ENCODE assay signal across 13 mouse cellular contexts in the genomic region with DNA sequence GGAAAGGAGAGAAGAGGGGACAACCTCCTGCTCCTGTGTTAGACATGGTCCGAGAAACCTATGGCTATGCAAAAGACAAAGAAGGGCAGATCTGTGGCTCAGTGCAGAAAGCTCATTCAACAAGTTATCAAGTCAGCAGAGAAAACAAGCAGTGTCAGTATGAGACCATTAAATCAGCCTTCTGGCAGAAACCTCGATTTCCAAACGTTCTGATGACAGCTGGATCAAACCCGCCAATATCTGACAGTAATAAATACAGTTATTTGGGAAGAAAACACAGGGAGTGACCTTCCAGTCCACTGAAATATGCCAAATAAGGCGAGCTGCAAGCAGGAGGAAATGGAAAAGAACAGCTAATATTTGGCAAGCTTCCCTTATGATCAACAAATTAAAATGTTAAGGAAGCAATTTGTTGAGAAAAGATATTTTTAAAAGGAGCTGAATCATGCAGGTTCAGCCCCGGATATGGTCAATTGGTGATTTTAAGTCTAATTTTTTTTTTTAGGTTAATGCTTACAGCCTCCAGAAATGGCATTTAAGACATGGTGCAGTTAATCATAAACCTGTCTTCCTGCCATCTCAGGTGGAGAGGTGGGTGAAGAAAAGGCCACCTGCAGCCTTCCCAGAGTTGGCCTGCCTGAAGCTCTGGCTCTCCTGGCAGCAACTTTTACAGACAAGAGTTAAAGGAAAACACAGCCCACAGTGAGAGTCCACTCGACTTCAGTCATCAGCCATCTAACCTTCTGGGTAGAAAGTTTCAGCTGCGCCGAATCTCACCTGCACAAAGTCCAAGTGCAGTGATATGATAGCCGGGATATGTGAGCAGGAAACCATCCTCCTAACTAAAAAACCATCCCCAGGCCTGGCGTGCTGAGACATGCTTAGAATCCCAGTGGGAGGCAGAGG. TPM values are rescaled to one million over a fixed set of nuclear protein-coding genes. Genes with fewer than 3 reads are reported as not detected.
DNase-seq lines count a peak whose midpoint lies in the region; ATAC-seq lines count a peak whose summit lies in the region.
"Had no signal": no experiment of that assay in that cellular context is flagged by ENCODE, and none has a peak within 500 bp of the region (broad histone marks: within the 10 kb centered on the region; RNA-seq: fewer than 3 reads in every experiment).

No protein-coding gene starts in this region.

- peak; percentile 49 for DNase-seq in adrenal gland, adult 2 months
- no peak for DNase-seq in adrenal gland, postnatal 10 days
- no peak for DNase-seq in lung, postnatal 4 days
- peak; percentile 36 for DNase-seq in skeletal muscle tissue, adult 2 months (ENCODE audit: low read depth, low spot score)
- no peak for DNase-seq in spleen, postnatal 14 days (ENCODE audit: low spot score in 2 of 2)
- DNase-seq: adrenal gland, postnatal 36 days; cerebellum, adult 11-12 months; gastrocnemius, postnatal 14 days had no signal

- H3K36me3 ChIP-seq in lung, embryonic 16.5 days (ENCODE audit: control insufficient read depth, insufficient read depth, low read length) = no peaks in the 10 kb centered on the region
- no peaks in the 10 kb centered on the region for H3K36me3 ChIP-seq in kidney, embryonic 16.5 days (ENCODE audit: insufficient read depth, low read length)
- H3K36me3 ChIP-seq in hindbrain, embryonic 16.5 days (ENCODE audit: control insufficient read depth, insufficient read depth, low read length) = no peaks in the 10 kb centered on the region
- H3K36me3 ChIP-seq: embryonic facial prominence, embryonic 15.5 days had no signal

- no peaks in the 10 kb centered on the region for H3K27me3 ChIP-seq in lung, embryonic 16.5 days (ENCODE audit: control insufficient read depth, insufficient read depth, low read depth, low read length)
- no peaks in the 10 kb centered on the region for H3K27me3 ChIP-seq in kidney, embryonic 16.5 days (ENCODE audit: insufficient read depth, low read length)
- no peaks in the 10 kb centered on the region for H3K27me3 ChIP-seq in hindbrain, embryonic 16.5 days (replicated peaks; ENCODE audit: control insufficient read depth, insufficient read depth, low read length)
- H3K27me3 ChIP-seq: embryonic facial prominence, embryonic 15.5 days had no signal

- H3K4me3 ChIP-seq in lung, embryonic 16.5 days (ENCODE audit: low read length) = no peak overlapping the region
- H3K4me3 ChIP-seq in kidney, embryonic 16.5 days (ENCODE audit: low read length) = no peak overlapping the region
- no peak overlapping the region for H3K4me3 ChIP-seq in hindbrain, embryonic 16.5 days (ENCODE audit: low read length)
- H3K4me3 ChIP-seq: embryonic facial prominence, embryonic 15.5 days had no signal

- peak overlapping the region; percentile 66 for H3K27ac ChIP-seq in lung, embryonic 16.5 days (ENCODE audit: low read length)
- peak overlapping the region; percentile 67 for H3K27ac ChIP-seq in kidney, embryonic 16.5 days (ENCODE audit: low read length)
- no peak overlapping the region for H3K27ac ChIP-seq in hindbrain, embryonic 16.5 days (ENCODE audit: low read depth, low read length)
- H3K27ac ChIP-seq: embryonic facial prominence, embryonic 15.5 days had no signal

- H3K9me3 ChIP-seq in lung, embryonic 16.5 days (ENCODE audit: control insufficient read depth, low read length) = no peaks in the 10 kb centered on the region
- no peaks in the 10 kb centered on the region for H3K9me3 ChIP-seq in kidney, embryonic 16.5 days (ENCODE audit: low read length)
- H3K9me3 ChIP-seq in hindbrain, embryonic 16.5 days (ENCODE audit: control insufficient read depth, low read length) = no peaks in the 10 kb centered on the region
- H3K9me3 ChIP-seq: embryonic facial prominence, embryonic 15.5 days had no signal

- H3K4me2 ChIP-seq in lung, embryonic 16.5 days (ENCODE audit: low read depth, low read length) = 0 out of 2 replicates have a peak overlapping the region, but pooled peaks have one; percentile 0
- H3K4me2 ChIP-seq in kidney, embryonic 16.5 days (replicated peaks; ENCODE audit: low read depth, low read length) = no peak overlapping the region
- no peak overlapping the region for H3K4me2 ChIP-seq in hindbrain, embryonic 16.5 days (ENCODE audit: low read length)
- H3K4me2 ChIP-seq: embryonic facial prominence, embryonic 15.5 days had no signal

- peaks cover 45% of the 10 kb centered on the region for H3K4me1 ChIP-seq in lung, embryonic 16.5 days (replicated peaks; ENCODE audit: control insufficient read depth, insufficient read depth, low read length)
- peaks cover 41% of the 10 kb centered on the region for H3K4me1 ChIP-seq in kidney, embryonic 16.5 days (ENCODE audit: insufficient read depth, low read length)
- H3K4me1 ChIP-seq in hindbrain, embryonic 16.5 days (ENCODE audit: control insufficient read depth, insufficient read depth, low read depth, low read length) = peaks cover 3% of the 10 kb centered on the region; the same call in 1 of the 2 replicates

- 44% methylated on average over 11 of the region's 11 CpGs for WGBS in lung, embryonic 16.5 days
- 64% methylated on average over 11 of the region's 11 CpGs for WGBS in kidney, embryonic 16.5 days
- 79% methylated on average over 11 of the region's 11 CpGs for WGBS in hindbrain, embryonic 16.5 days

- H3K9ac ChIP-seq in lung, embryonic 16.5 days (ENCODE audit: low read length) = no peak overlapping the region
- no peak overlapping the region for H3K9ac ChIP-seq in kidney, embryonic 16.5 days (replicated peaks; ENCODE audit: low read length)
- no peak overlapping the region for H3K9ac ChIP-seq in hindbrain, embryonic 16.5 days (ENCODE audit: low read depth, low read length)
- H3K9ac ChIP-seq: embryonic facial prominence, embryonic 15.5 days had no signal

- ATAC-seq in lung, embryonic 16.5 days (ENCODE audit: low read depth) = no peak; the same call in 1 of the 2 replicates
- ATAC-seq in kidney, embryonic 16.5 days (ENCODE audit: low FRiP score, low TSS enrichment) = peak; percentile 65
- no peak for ATAC-seq in hindbrain, embryonic 16.5 days
- ATAC-seq: forebrain, embryonic 16.5 days had no signal

RNA-seq across cellular contexts. Expression of gene Cux1, which starts 33.7 kb away (rescaled TPM):
- 100 to 1,000 TPM; 101 to 105 TPM for total RNA-seq in adrenal gland, adult 2 months (2021)
- 46.2 and 52.3 TPM in 2 replicates for polyA plus RNA-seq in adrenal gland, adult 2 months (2012; rRNA removed)
- 10 to 100 TPM; 79.1 to 95.4 TPM for total RNA-seq in adrenal gland, postnatal 10 days (2021)
- polyA plus RNA-seq in lung, embryonic 16.5 days (2015; fragmentation: Nextera tagmentation; extraction: Ambion mirVana) = 113 and 117 TPM in 2 replicates
- polyA plus RNA-seq in kidney, embryonic 16.5 days (2015; fragmentation: Nextera tagmentation; extraction: Ambion mirVana) = 110 and 123 TPM in 2 replicates
- polyA plus RNA-seq in hindbrain, embryonic 16.5 days (2015; fragmentation: Nextera tagmentation; extraction: Ambion mirVana) = 100 and 103 TPM in 2 replicates

Comparison
In these comparisons a context has a peak if more than half of its experiments do, and no peak if none do; other contexts are left out.
1. DNase-seq: peak in adrenal gland, adult 2 months (single experiment) and skeletal muscle tissue, adult 2 months (single experiment); none in adrenal gland, postnatal 10 days (single experiment), lung, postnatal 4 days (0 of 2) and spleen, postnatal 14 days (0 of 2).